Mouse (Mus musculus): ENCODE data around the gene Tyk2. TPM values are rescaled to one million over a fixed set of nuclear protein-coding genes. Genes with fewer than 3 reads are reported as not detected.

Tyk2 gene
- polyA plus RNA-seq, 1 experiment: 17.2 TPM

- 2% methylated on average over 24 of the region's 24 CpGs for WGBS
- Histone ChIP-seq H3K27ac (ENCODE audit: insufficient read depth, low read length) (no peak overlapping the region), H3K4me1 (ENCODE audit: control insufficient read depth, insufficient read depth, low read length) (peaks cover 9% of the 10 kb centered on the region), H3K4me3 (replicated peaks; ENCODE audit: insufficient read depth, low read depth, low read length) (peak overlapping the region; percentile 93), H3K27me3 (ENCODE audit: control insufficient read depth, insufficient read depth, low read length) (no peaks in the 10 kb centered on the region)
- TF ChIP-seq CTCF (IDR thresholded peaks at IDR 0.05; ENCODE audit: borderline replicate concordance, insufficient read depth, low read depth, low read length) (no peak), POLR2A (IDR thresholded peaks at IDR 0.05; ENCODE audit: borderline replicate concordance, insufficient read depth, low read length) (no peak)
- DNase-seq: no peak
Observed at GRCm38 (mm10) chr9:21090972-21091706, 39.9 kb downstream of the Tyk2 start.

GRCm38 (mm10) chr9:21090537-21090936, 40.5 kb downstream of the Tyk2 start:
- peak overlapping the region; percentile 93 for H3K4me3 ChIP-seq (replicated peaks; ENCODE audit: insufficient read depth, low read depth, low read length)
- DNase-seq: no peak
- no peaks in the 10 kb centered on the region for H3K27me3 ChIP-seq (ENCODE audit: control insufficient read depth, insufficient read depth, low read length)
- H3K27ac ChIP-seq (ENCODE audit: insufficient read depth, low read length): no peak overlapping the region
- TF ChIP-seq POLR2A (IDR thresholded peaks at IDR 0.05; ENCODE audit: borderline replicate concordance, insufficient read depth, low read length): no peak
- no peak for TF ChIP-seq CTCF (IDR thresholded peaks at IDR 0.05; ENCODE audit: borderline replicate concordance, insufficient read depth, low read depth, low read length)
- peaks cover 9% of the 10 kb centered on the region for H3K4me1 ChIP-seq (ENCODE audit: control insufficient read depth, insufficient read depth, low read length)
- 88% methylated on average over 1 of the region's 1 CpGs for whole genome bisulfite sequencing

- H3K4me1 ChIP-seq (ENCODE audit: control insufficient read depth, insufficient read depth, low read length): peaks cover 4% of the 10 kb centered on the region
- no peaks in the 10 kb centered on the region for H3K27me3 ChIP-seq (ENCODE audit: control insufficient read depth, insufficient read depth, low read length)
- WGBS: 58% methylated on average over 3 of the region's 3 CpGs
- TF ChIP-seq POLR2A (IDR thresholded peaks at IDR 0.05; ENCODE audit: borderline replicate concordance, insufficient read depth, low read length) (no peak), CTCF (IDR thresholded peaks at IDR 0.05; ENCODE audit: borderline replicate concordance, insufficient read depth, low read depth, low read length) (no peak)
- no peak overlapping the region for H3K27ac ChIP-seq (ENCODE audit: insufficient read depth, low read length)
- DNase-seq: no peak
- no peak overlapping the region for H3K4me3 ChIP-seq (replicated peaks; ENCODE audit: insufficient read depth, low read depth, low read length)
Observed at GRCm38 (mm10) chr9:21083324-21083723, 47.7 kb downstream of the Tyk2 start.

GRCm38 (mm10) chr9:21081127-21081526, 49.9 kb downstream of the Tyk2 start:
- Histone ChIP-seq H3K4me1 (ENCODE audit: control insufficient read depth, insufficient read depth, low read length) (peaks cover 4% of the 10 kb centered on the region), H3K27ac (ENCODE audit: insufficient read depth, low read length) (no peak overlapping the region), H3K4me3 (replicated peaks; ENCODE audit: insufficient read depth, low read depth, low read length) (no peak overlapping the region), H3K27me3 (ENCODE audit: control insufficient read depth, insufficient read depth, low read length) (no peaks in the 10 kb centered on the region)
- WGBS: 31% methylated on average over 9 of the region's 9 CpGs
- DNase-seq: peak in 1 of 2 experiments; percentile 25
- TF ChIP-seq CTCF (IDR thresholded peaks at IDR 0.05; ENCODE audit: borderline replicate concordance, insufficient read depth, low read depth, low read length) (no peak), POLR2A (IDR thresholded peaks at IDR 0.05; ENCODE audit: borderline replicate concordance, insufficient read depth, low read length) (no peak)

GRCm38 (mm10) chr9:21075625-21076024, 55.4 kb downstream of the Tyk2 start:
- H3K27me3 ChIP-seq (ENCODE audit: control insufficient read depth, insufficient read depth, low read length): no peaks in the 10 kb centered on the region
- no peaks in the 10 kb centered on the region; the same call in 1 of the 2 replicates for H3K4me1 ChIP-seq (ENCODE audit: control insufficient read depth, insufficient read depth, low read length)
- 88% methylated on average over 3 of the region's 3 CpGs for WGBS
- no peak for DNase-seq
- TF ChIP-seq POLR2A (IDR thresholded peaks at IDR 0.05; ENCODE audit: borderline replicate concordance, insufficient read depth, low read length) (no peak), CTCF (IDR thresholded peaks at IDR 0.05; ENCODE audit: borderline replicate concordance, insufficient read depth, low read depth, low read length) (no peak)
- no peak overlapping the region for H3K4me3 ChIP-seq (replicated peaks; ENCODE audit: insufficient read depth, low read depth, low read length)
- H3K27ac ChIP-seq (ENCODE audit: insufficient read depth, low read length): no peak overlapping the region

- 68% methylated on average over 1 of the region's 1 CpGs for WGBS
- no peak overlapping the region for H3K4me3 ChIP-seq (replicated peaks; ENCODE audit: insufficient read depth, low read depth, low read length)
- no peaks in the 10 kb centered on the region for H3K27me3 ChIP-seq (ENCODE audit: control insufficient read depth, insufficient read depth, low read length)
- TF ChIP-seq CTCF (IDR thresholded peaks at IDR 0.05; ENCODE audit: borderline replicate concordance, insufficient read depth, low read depth, low read length): no peak
- TF ChIP-seq POLR2A (IDR thresholded peaks at IDR 0.05; ENCODE audit: borderline replicate concordance, insufficient read depth, low read length): no peak
- H3K4me1 ChIP-seq (ENCODE audit: control insufficient read depth, insufficient read depth, low read length): no peaks in the 10 kb centered on the region; the same call in 1 of the 2 replicates
- DNase-seq: no peak
- no peak overlapping the region for H3K27ac ChIP-seq (ENCODE audit: insufficient read depth, low read length)
Observed at GRCm38 (mm10) chr9:21074173-21074572, 56.9 kb downstream of the Tyk2 start.

- peak; percentile 88 to 89 for DNase-seq
- H3K27ac ChIP-seq (ENCODE audit: insufficient read depth, low read length): no peak within 1 kb of the TSS
- H3K4me3 ChIP-seq (replicated peaks; ENCODE audit: insufficient read depth, low read depth, low read length): peak within 1 kb of the TSS; percentile 81
- no peaks in the 10 kb centered on the region for H3K27me3 ChIP-seq (ENCODE audit: control insufficient read depth, insufficient read depth, low read length)
- WGBS: 2% methylated on average over 58 of the region's 58 CpGs
- no peak for TF ChIP-seq CTCF (IDR thresholded peaks at IDR 0.05; ENCODE audit: borderline replicate concordance, insufficient read depth, low read depth, low read length)
- peak; percentile 71; the same call in 1 of the 2 replicates for TF ChIP-seq POLR2A (IDR thresholded peaks at IDR 0.05; ENCODE audit: borderline replicate concordance, insufficient read depth, low read length)
- no peaks in the 10 kb centered on the region; the same call in 1 of the 2 replicates for H3K4me1 ChIP-seq (ENCODE audit: control insufficient read depth, insufficient read depth, low read length)
Observed at GRCm38 (mm10) chr9:21073044-21073840, 57.8 kb downstream of the Tyk2 start, which contains the start of the genes Gm49373 and Fdx1l. TSS of gene Gm49373 (minus strand) at chr9:21073096. TSS of gene Fdx1l (minus strand) at chr9:21073614.
